Mouse (Mus musculus): ENCODE measurements around the gene Dapk2. TPM values are rescaled to one million over a fixed set of nuclear protein-coding genes. Genes with fewer than 3 reads are reported as not detected.
A peak's percentile ranks its signal among the peaks of the same experiment; 100 is the strongest.

The Dapk2 gene
- polyA plus RNA-seq, 1 experiment from 2014 or later: 6.5 TPM

- Histone ChIP-seq H3K4me3 (ENCODE audit: low read length) (no peak overlapping the region), H3K9ac (ENCODE audit: low read length) (no peak overlapping the region), H3K4me1 (ENCODE audit: control insufficient read depth, insufficient read depth, low read length) (peaks cover 18% of the 10 kb centered on the region), H3K27ac (ENCODE audit: low read length) (no peak overlapping the region), H3K4me2 (ENCODE audit: low read depth, low read length) (no peak overlapping the region), H3K9me3 (replicated peaks; ENCODE audit: control insufficient read depth, low read length) (no peaks in the 10 kb centered on the region), H3K36me3 (ENCODE audit: control insufficient read depth, insufficient read depth) (no peaks in the 10 kb centered on the region), H3K27me3 (ENCODE audit: control insufficient read depth, insufficient read depth, low read length) (no peaks in the 10 kb centered on the region)
- no peak for ATAC-seq (replicated peaks; ENCODE audit: extremely low read depth, insufficient read depth, low FRiP score)
- 89% methylated on average over 2 of the region's 2 CpGs for WGBS
These were observed 135.3 kb downstream of the Dapk2 start for GRCm38 (mm10) chr9:66293319-66293718.

GRCm38 (mm10) chr9:66294227-66294626 lies 136.2 kb downstream of the Dapk2 start:
- Histone ChIP-seq H3K4me3 (ENCODE audit: low read length) (no peak overlapping the region), H3K9me3 (replicated peaks; ENCODE audit: control insufficient read depth, low read length) (no peaks in the 10 kb centered on the region), H3K36me3 (ENCODE audit: control insufficient read depth, insufficient read depth) (no peaks in the 10 kb centered on the region), H3K27me3 (ENCODE audit: control insufficient read depth, insufficient read depth, low read length) (no peaks in the 10 kb centered on the region), H3K4me2 (ENCODE audit: low read depth, low read length) (no peak overlapping the region), H3K4me1 (ENCODE audit: control insufficient read depth, insufficient read depth, low read length) (peaks cover 18% of the 10 kb centered on the region), H3K27ac (ENCODE audit: low read length) (peak overlapping the region; percentile 30; the same call in 1 of the 2 replicates), H3K9ac (ENCODE audit: low read length) (no peak overlapping the region)
- WGBS: 71% methylated on average over 1 of the region's 1 CpGs
- ATAC-seq (replicated peaks; ENCODE audit: extremely low read depth, insufficient read depth, low FRiP score): no peak

- Histone ChIP-seq H3K9me3 (replicated peaks; ENCODE audit: control insufficient read depth, low read length) (no peaks in the 10 kb centered on the region), H3K4me3 (ENCODE audit: low read length) (no peak overlapping the region), H3K4me2 (ENCODE audit: low read depth, low read length) (no peak overlapping the region), H3K36me3 (ENCODE audit: control insufficient read depth, insufficient read depth) (no peaks in the 10 kb centered on the region), H3K27me3 (ENCODE audit: control insufficient read depth, insufficient read depth, low read length) (no peaks in the 10 kb centered on the region), H3K27ac (ENCODE audit: low read length) (peak overlapping the region; percentile 30; the same call in 1 of the 2 replicates), H3K9ac (ENCODE audit: low read length) (no peak overlapping the region), H3K4me1 (ENCODE audit: control insufficient read depth, insufficient read depth, low read length) (peaks cover 18% of the 10 kb centered on the region)
- WGBS: 4% methylated on average over 3 of the region's 3 CpGs
- ATAC-seq (replicated peaks; ENCODE audit: extremely low read depth, insufficient read depth, low FRiP score): peak; percentile 96
These were observed 137.0 kb downstream of the Dapk2 start for GRCm38 (mm10) chr9:66294980-66295410.

DNA sequence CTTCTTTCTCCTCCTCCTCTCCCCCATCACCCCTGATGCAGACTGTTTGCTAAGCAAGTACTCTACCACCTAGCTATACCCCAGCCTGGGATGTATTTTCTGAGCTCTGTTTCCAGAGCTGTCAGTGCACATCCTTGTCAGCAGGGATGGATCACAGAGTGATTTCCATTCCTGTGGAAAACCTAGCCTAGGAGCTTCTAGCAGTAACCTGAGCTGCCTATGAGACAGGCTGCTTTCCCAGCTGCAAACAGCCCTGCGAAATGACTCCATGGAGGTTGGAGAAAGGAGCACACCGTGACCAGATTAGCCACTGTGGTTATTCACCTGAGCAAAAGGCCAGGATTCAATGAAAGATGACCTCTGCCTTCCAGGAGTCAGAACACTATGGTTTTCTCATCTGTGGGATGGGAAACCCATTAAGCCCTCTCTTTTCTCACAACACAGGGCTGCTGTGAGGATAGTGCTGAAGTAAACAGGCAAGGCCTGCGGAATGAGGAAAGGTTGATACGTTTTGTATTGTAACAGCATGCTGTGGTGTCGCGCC lies 137.6 kb downstream of the Dapk2 start:
- no peak overlapping the region for H3K9ac ChIP-seq (ENCODE audit: low read length)
- no peak for ATAC-seq (replicated peaks; ENCODE audit: extremely low read depth, insufficient read depth, low FRiP score)
- H3K4me2 ChIP-seq (ENCODE audit: low read depth, low read length): no peak overlapping the region
- no peaks in the 10 kb centered on the region for H3K9me3 ChIP-seq (replicated peaks; ENCODE audit: control insufficient read depth, low read length)
- H3K4me3 ChIP-seq (ENCODE audit: low read length): no peak overlapping the region
- H3K27me3 ChIP-seq (ENCODE audit: control insufficient read depth, insufficient read depth, low read length): no peaks in the 10 kb centered on the region
- H3K4me1 ChIP-seq (ENCODE audit: control insufficient read depth, insufficient read depth, low read length): peaks cover 18% of the 10 kb centered on the region
- H3K27ac ChIP-seq (ENCODE audit: low read length): no peak overlapping the region
- no peaks in the 10 kb centered on the region for H3K36me3 ChIP-seq (ENCODE audit: control insufficient read depth, insufficient read depth)
- WGBS: 72% methylated on average over 6 of the region's 6 CpGs

- H3K9me3 ChIP-seq (replicated peaks; ENCODE audit: control insufficient read depth, low read length): no peaks in the 10 kb centered on the region
- H3K9ac ChIP-seq (ENCODE audit: low read length): no peak overlapping the region
- no peaks in the 10 kb centered on the region for H3K36me3 ChIP-seq (ENCODE audit: control insufficient read depth, insufficient read depth)
- H3K27me3 ChIP-seq (ENCODE audit: control insufficient read depth, insufficient read depth, low read length): no peaks in the 10 kb centered on the region
- ATAC-seq (replicated peaks; ENCODE audit: extremely low read depth, insufficient read depth, low FRiP score): no peak
- H3K27ac ChIP-seq (ENCODE audit: low read length): no peak overlapping the region
- H3K4me3 ChIP-seq (ENCODE audit: low read length): no peak overlapping the region
- H3K4me1 ChIP-seq (ENCODE audit: control insufficient read depth, insufficient read depth, low read length): peaks cover 16% of the 10 kb centered on the region
- WGBS: 86% methylated on average over 4 of the region's 4 CpGs
- H3K4me2 ChIP-seq (ENCODE audit: low read depth, low read length): no peak overlapping the region
These were observed 140.8 kb downstream of the Dapk2 start for GRCm38 (mm10) chr9:66298783-66299182.

DNA sequence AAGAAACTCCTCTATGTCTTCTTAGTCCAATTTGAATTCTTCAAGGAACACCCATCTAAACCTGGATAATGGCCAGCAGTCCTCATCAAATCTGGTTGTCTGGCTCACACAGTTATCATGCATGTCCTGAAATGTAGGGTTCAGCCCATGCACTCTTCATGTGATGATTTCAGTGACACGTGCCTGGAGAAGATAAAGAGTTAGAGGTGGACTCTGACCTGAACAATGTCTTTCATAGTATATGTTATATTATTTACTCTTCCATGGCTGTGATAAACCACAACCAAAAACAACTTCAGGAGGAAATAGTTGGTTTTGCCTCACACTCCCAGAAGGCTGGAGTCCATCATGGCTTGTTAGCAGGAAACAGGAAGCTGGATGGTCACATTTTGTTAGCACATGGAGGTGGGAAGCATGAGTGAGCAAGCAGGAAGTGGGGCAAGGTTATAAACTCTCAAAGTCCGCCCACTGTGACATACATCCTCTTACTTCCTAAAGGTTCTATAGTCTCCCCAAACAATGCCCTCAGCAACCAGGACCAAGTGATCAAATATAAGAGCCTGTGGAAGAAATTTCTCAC lies 142.5 kb downstream of the Dapk2 start:
- no peak overlapping the region for H3K4me2 ChIP-seq (ENCODE audit: low read depth, low read length)
- no peaks in the 10 kb centered on the region for H3K9me3 ChIP-seq (replicated peaks; ENCODE audit: control insufficient read depth, low read length)
- no peak overlapping the region for H3K27ac ChIP-seq (ENCODE audit: low read length)
- H3K4me3 ChIP-seq (ENCODE audit: low read length): no peak overlapping the region
- no peak overlapping the region for H3K9ac ChIP-seq (ENCODE audit: low read length)
- 63% methylated on average over 2 of the region's 2 CpGs for WGBS
- H3K36me3 ChIP-seq (ENCODE audit: control insufficient read depth, insufficient read depth): no peaks in the 10 kb centered on the region
- H3K27me3 ChIP-seq (ENCODE audit: control insufficient read depth, insufficient read depth, low read length): no peaks in the 10 kb centered on the region
- ATAC-seq (replicated peaks; ENCODE audit: extremely low read depth, insufficient read depth, low FRiP score): no peak
- H3K4me1 ChIP-seq (ENCODE audit: control insufficient read depth, insufficient read depth, low read length): no peaks in the 10 kb centered on the region

DNA sequence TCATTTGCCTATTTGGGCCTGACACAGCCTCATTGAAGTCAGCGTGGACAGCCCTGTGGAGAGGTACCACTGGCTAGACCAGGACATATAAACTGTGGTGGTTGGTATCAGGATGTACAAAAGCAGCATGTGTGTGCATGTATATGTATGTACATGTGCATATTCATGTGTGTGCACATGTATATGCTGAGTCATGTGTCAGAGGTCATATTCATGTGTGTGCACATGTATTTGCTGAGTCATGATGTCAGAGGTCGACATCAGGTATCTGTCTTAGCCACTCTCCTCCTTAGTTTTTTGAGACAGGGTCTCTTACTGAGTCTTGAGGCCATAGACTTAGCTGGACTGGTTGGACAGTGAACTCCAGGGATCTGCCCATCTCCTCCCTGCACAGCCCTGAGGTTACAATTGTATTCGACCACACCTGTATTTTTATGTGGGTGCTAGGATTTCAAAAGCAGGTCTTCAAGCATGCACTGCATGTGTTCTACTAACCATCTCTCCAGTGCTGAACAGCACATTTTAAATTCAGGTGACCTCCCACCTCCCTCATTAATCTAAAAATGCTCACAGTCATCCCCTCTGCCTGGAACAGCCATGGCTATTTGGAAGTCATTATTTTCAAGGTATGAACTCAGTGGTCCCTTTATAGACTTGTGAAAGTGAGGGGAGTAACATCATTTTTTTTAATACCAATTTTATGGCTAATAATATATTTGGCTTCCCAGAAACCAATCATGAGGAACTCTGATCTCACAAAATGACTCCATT lies 146.5 kb downstream of the Dapk2 start:
- no peak overlapping the region for H3K9ac ChIP-seq (ENCODE audit: low read length)
- no peaks in the 10 kb centered on the region for H3K36me3 ChIP-seq (ENCODE audit: control insufficient read depth, insufficient read depth)
- H3K4me1 ChIP-seq (ENCODE audit: control insufficient read depth, insufficient read depth, low read length): no peaks in the 10 kb centered on the region
- ATAC-seq (replicated peaks; ENCODE audit: extremely low read depth, insufficient read depth, low FRiP score): no peak
- H3K4me3 ChIP-seq (ENCODE audit: low read length): no peak overlapping the region
- peak overlapping the region; percentile 58; the same call in 1 of the 2 replicates for H3K4me2 ChIP-seq (ENCODE audit: low read depth, low read length)
- no peaks in the 10 kb centered on the region for H3K27me3 ChIP-seq (ENCODE audit: control insufficient read depth, insufficient read depth, low read length)
- H3K27ac ChIP-seq (ENCODE audit: low read length): no peak overlapping the region
- H3K9me3 ChIP-seq (replicated peaks; ENCODE audit: control insufficient read depth, low read length): no peaks in the 10 kb centered on the region
- 85% methylated on average over 3 of the region's 3 CpGs for WGBS

DNA sequence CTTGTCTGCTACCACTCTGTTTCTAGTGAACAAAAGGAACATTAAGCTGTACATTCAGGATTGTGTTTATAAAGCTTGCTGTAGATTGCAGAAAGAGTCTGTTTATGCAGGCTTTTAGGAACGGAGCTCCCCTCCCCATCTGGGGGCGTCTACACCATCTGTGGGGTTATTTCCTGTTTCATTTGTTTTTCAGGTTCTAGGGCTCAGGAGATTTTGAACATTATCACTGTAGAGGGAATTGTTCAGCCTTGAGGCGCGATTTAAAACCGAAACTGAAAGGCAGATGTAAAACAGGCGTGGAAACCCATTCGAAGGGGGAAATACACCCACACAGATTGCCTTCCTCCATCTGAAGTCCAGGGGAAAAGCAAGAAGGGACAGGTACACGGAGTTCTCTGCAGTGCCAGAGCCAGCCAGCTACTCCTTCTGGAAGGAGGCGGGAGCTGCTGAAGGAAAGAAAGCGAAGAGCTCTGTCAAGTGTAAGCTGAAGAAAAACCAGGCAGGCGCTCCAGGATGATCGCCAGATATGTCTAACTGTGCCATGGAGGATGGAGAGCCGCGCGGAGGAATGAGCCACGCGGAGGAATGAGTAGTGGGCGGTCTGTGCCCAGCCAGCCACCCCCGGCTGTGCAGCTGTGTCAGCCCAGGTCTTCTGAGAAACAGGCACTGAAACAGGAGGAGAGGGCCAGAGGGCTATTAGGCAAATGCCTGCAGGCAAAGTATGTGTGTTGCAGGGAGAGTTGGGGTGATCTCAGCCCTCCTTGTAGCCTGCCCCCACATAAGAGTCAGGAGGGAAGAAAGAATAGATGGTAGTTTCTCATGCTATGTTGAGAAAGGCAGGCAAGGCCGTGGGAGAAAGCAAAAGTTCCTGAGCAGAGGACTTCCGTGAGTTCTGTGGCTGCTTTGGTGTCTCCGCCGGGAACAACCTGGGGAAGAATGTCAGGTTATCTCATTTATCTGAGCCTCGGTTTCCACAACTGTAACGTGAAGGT lies 147.4 kb downstream of the Dapk2 start:
- no peaks in the 10 kb centered on the region for H3K4me1 ChIP-seq (ENCODE audit: control insufficient read depth, insufficient read depth, low read length)
- no peaks in the 10 kb centered on the region for H3K36me3 ChIP-seq (ENCODE audit: control insufficient read depth, insufficient read depth)
- H3K27ac ChIP-seq (ENCODE audit: low read length): no peak overlapping the region
- peak overlapping the region; percentile 58 for H3K4me2 ChIP-seq (ENCODE audit: low read depth, low read length)
- H3K4me3 ChIP-seq (ENCODE audit: low read length): peak overlapping the region; percentile 46
- no peak for ATAC-seq (replicated peaks; ENCODE audit: extremely low read depth, insufficient read depth, low FRiP score)
- 34% methylated on average over 25 of the region's 25 CpGs for WGBS
- H3K27me3 ChIP-seq (ENCODE audit: control insufficient read depth, insufficient read depth, low read length): no peaks in the 10 kb centered on the region
- no peaks in the 10 kb centered on the region for H3K9me3 ChIP-seq (replicated peaks; ENCODE audit: control insufficient read depth, low read length)
- 0 out of 2 replicates have a peak overlapping the region, but pooled peaks have one; percentile 8 for H3K9ac ChIP-seq (ENCODE audit: low read length)
